Mouse (Mus musculus) liver, embryonic 11.5 days (tissue): Measurements from ENCODE around the gene Hcrt. TPM values are rescaled to one million over a fixed set of nuclear protein-coding genes. Genes with fewer than 3 reads are reported as not detected.
"Not testable (repeated sequence)": the region's sequence is repeated elsewhere in the genome, so short reads cannot be mapped to it uniquely, and the experiment has no call there.

Source experiments
- ATAC-seq: fragments of 200-750 bp; cut with Nextera tagmentation; replicated peaks from 2 replicates; pipeline ENCODE4 v1.8.0; 2017; ENCODE audit warnings: moderate number of reproducible peaks, mild to moderate bottlenecking, moderate TSS enrichment, moderate library complexity; ENCODE audit not compliant: low FRiP score
- DNase-seq: peaks from one replicate; pipeline ENCODE4 v3.0.0-alpha.2; 2017; ENCODE audit warnings: low spot score
- H3K27ac ChIP-seq: fragments of 300-500 bp; sonication (generic); 2 replicates; pipeline ENCODE4 v1.5.1; 2014; ENCODE audit warnings: mild to moderate bottlenecking, low read depth, low read length, control low read depth
- H3K27me3 ChIP-seq: fragments of 300-500 bp; sonication (generic); replicated peaks from 2 replicates; pipeline ENCODE4 v1.6.1; 2014; ENCODE audit warnings: low read length, mixed read lengths; ENCODE audit not compliant: control insufficient read depth, insufficient read depth
- H3K36me3 ChIP-seq: fragments of 300-500 bp; sonication (generic); 2 replicates; pipeline ENCODE4 v1.6.1; 2014; ENCODE audit warnings: mild to moderate bottlenecking, low read length, moderate library complexity, mixed read lengths; ENCODE audit not compliant: control insufficient read depth, insufficient read depth
- H3K4me1 ChIP-seq: fragments of 300-500 bp; sonication (generic); replicated peaks from 2 replicates; pipeline ENCODE4 v1.6.1; 2014; ENCODE audit warnings: low read length, mixed read lengths; ENCODE audit not compliant: control insufficient read depth, insufficient read depth
- H3K4me2 ChIP-seq: fragments of 300-500 bp; sonication (generic); 2 replicates; pipeline ENCODE4 v1.6.1; 2014; ENCODE audit warnings: mild to moderate bottlenecking, control low read depth, moderate library complexity
- H3K4me3 ChIP-seq: fragments of 300-500 bp; sonication (generic); 2 replicates; pipeline ENCODE4 v1.5.1; 2014; ENCODE audit warnings: low read depth, low read length, control low read depth
- H3K9ac ChIP-seq: fragments of 300-500 bp; sonication (generic); 2 replicates; pipeline ENCODE4 v1.6.1; 2014; ENCODE audit warnings: low read depth, low read length, control low read depth
- H3K9me3 ChIP-seq: fragments of 300-500 bp; sonication (generic); 2 replicates; pipeline ENCODE4 v1.6.1; 2016; ENCODE audit warnings: low read length, inconsistent platforms, mixed read lengths; ENCODE audit not compliant: control insufficient read depth
- WGBS: fragments of 180-500 bp; shearing (Covaris S2); extraction: QIAGEN DNeasy Blood & Tissue Kit; methylation state at CpG from one replicate; pipeline ENCODE4 v1.1.7; 2014; 5-methylcytosine and 5-hydroxymethylcytosine counted together
- polyA plus RNA-seq: library from polyadenylated mRNA; unstranded; fragments of >200 nt; fragmentation: Nextera tagmentation; extraction: Ambion mirVana; gene quantifications from 2 replicates; pipeline ENCODE4 v1.2.1, GENCODE M21; 2014

Hcrt gene
- polyA plus RNA-seq, 1 experiment from 2014 or later = not detected

DNA sequence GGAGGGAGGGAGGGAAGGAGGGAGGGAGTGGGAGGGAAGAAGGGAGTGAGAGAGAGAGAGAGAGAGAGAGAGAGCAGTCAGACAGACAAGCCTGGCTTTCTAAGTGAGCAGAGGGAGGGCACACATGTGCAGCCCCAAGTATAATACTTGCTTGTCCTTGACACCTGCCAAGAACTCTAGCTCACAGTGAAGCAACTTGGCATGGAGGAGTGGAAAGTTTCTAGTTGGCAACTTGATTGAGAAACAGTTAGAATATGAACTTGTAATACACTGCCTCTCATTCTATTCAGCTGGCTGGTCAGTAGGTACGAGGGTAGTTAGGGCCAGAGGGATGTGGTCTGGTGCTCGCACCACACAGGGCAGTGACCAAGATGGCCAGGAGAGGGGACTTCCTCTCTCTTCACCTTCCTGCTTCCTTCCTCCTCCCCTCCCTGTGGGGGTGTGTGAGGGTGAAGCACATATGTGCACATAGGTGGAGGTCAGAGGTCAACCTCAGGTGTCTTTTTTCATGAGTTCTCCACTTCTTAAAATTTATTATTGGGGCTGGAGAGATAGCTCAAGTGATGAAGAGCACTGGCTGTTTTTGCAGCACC, 28.8 kb upstream of the Hcrt start:
- DNase-seq = no peak
- Histone ChIP-seq H3K9me3 (no peaks in the 10 kb centered on the region), H3K4me1 (no peaks in the 10 kb centered on the region), H3K4me3 (no peak overlapping the region), H3K9ac (no peak overlapping the region), H3K36me3 (peaks cover 26% of the 10 kb centered on the region), H3K4me2 (no peak overlapping the region), H3K27ac (no peak overlapping the region), H3K27me3 (no peaks in the 10 kb centered on the region)
- WGBS = 57% methylated on average over 2 of the region's 2 CpGs
- no peak for ATAC-seq

GRCm38 (mm10) chr11:100790644-100791043, 27.9 kb upstream of the Hcrt start:
- peaks cover 27% of the 10 kb centered on the region for H3K36me3 ChIP-seq
- H3K27me3 ChIP-seq, H3K27ac ChIP-seq, DNase-seq, ATAC-seq, H3K9ac ChIP-seq, H3K9me3 ChIP-seq, H3K4me2 ChIP-seq, H3K4me3 ChIP-seq, H3K4me1 ChIP-seq: not testable (repeated sequence)
- WGBS = 93% methylated on average over 9 of the region's 9 CpGs

GRCm38 (mm10) chr11:100789702-100790101, 27.0 kb upstream of the Hcrt start:
- H3K36me3 ChIP-seq = peaks cover 28% of the 10 kb centered on the region

GRCm38 (mm10) chr11:100785774-100786173, 23.0 kb upstream of the Hcrt start:
- Histone ChIP-seq H3K27me3 (no peaks in the 10 kb centered on the region), H3K4me3 (no peak overlapping the region), H3K27ac (no peak overlapping the region), H3K36me3 (peaks cover 33% of the 10 kb centered on the region), H3K9ac (no peak overlapping the region), H3K4me2 (no peak overlapping the region), H3K9me3 (no peaks in the 10 kb centered on the region), H3K4me1 (0 out of 2 replicates have a peak, but pooled peaks cover 6% of the 10 kb centered on the region)
- 96% methylated on average over 2 of the region's 2 CpGs for WGBS
- no peak for DNase-seq
- ATAC-seq = no peak

More at GRCm38 (mm10) chr11:100789702-100790101, 27.0 kb upstream of the Hcrt start:
- no peaks in the 10 kb centered on the region for H3K27me3 ChIP-seq
- H3K4me3 ChIP-seq = no peak overlapping the region
- no peak overlapping the region for H3K9ac ChIP-seq
- ATAC-seq (no peak), DNase-seq (no peak)
- no peaks in the 10 kb centered on the region for H3K4me1 ChIP-seq
- 85% methylated on average over 3 of the region's 3 CpGs for WGBS
- no peak overlapping the region for H3K4me2 ChIP-seq
- H3K9me3 ChIP-seq = no peaks in the 10 kb centered on the region
- no peak overlapping the region for H3K27ac ChIP-seq

DNA sequence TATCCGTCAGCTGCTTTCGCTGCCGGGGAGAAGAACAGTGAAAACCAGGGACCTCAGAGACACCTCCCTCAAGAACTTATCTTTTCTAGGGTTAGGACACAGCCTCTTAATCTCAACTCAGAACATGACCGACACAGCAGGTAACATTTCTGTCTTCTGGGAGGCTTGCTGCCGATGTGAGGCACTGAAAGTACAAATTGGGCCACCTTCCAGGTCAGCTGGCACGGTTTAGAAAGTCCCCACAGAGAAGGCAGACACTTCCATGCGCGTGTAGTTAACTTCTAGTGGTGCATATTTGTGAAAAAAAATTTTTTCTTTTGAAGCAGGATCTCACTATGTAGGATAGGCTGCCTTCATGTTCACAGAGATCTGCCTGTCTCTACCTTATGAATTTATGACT, 21.6 kb upstream of the Hcrt start:
- Histone ChIP-seq H3K4me2 (no peak overlapping the region), H3K27ac (no peak overlapping the region), H3K27me3 (no peaks in the 10 kb centered on the region), H3K4me3 (no peak overlapping the region), H3K9ac (no peak overlapping the region), H3K36me3 (peaks cover 38% of the 10 kb centered on the region), H3K4me1 (0 out of 2 replicates have a peak, but pooled peaks cover 6% of the 10 kb centered on the region), H3K9me3 (no peaks in the 10 kb centered on the region)
- no peak for ATAC-seq
- no peak for DNase-seq
- WGBS = 86% methylated on average over 8 of the region's 8 CpGs

DNA sequence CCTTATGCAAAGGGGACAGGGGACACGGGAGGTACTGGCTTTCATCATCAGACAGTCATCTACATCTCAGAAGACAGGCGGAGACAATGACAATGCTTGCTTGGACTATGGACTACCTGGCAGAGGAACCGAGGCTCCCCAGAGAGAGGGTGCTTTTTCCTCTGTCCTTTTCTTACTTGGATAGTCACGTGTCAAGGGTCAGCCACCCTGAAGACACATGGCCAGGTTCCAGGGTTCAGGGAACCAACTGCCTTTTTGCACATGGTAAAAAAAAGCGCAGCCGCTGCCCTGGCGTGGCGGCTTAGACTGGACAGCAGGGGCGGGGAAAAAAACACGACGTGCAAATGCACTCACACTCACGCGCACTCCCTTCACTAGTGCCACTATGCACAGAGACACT, 19.8 kb upstream of the Hcrt start:
- no peak overlapping the region for H3K9ac ChIP-seq
- H3K36me3 ChIP-seq = peaks cover 31% of the 10 kb centered on the region
- no peak overlapping the region for H3K4me2 ChIP-seq
- H3K4me3 ChIP-seq = no peak overlapping the region
- no peak for DNase-seq
- no peaks in the 10 kb centered on the region for H3K27me3 ChIP-seq
- 0 out of 2 replicates have a peak, but pooled peaks cover 6% of the 10 kb centered on the region for H3K4me1 ChIP-seq
- H3K27ac ChIP-seq = no peak overlapping the region
- no peaks in the 10 kb centered on the region for H3K9me3 ChIP-seq
- 88% methylated on average over 13 of the region's 13 CpGs for WGBS
- no peak for ATAC-seq

- no peak overlapping the region for H3K9ac ChIP-seq
- ATAC-seq = no peak
- H3K4me3 ChIP-seq = no peak overlapping the region
- WGBS = 82% methylated on average over 15 of the region's 15 CpGs
- DNase-seq = no peak
- no peaks in the 10 kb centered on the region for H3K27me3 ChIP-seq
- H3K27ac ChIP-seq = no peak overlapping the region
- peaks cover 24% of the 10 kb centered on the region for H3K36me3 ChIP-seq
- 0 out of 2 replicates have a peak, but pooled peaks cover 6% of the 10 kb centered on the region for H3K4me1 ChIP-seq
- no peak overlapping the region for H3K4me2 ChIP-seq
- no peaks in the 10 kb centered on the region for H3K9me3 ChIP-seq
Observed at GRCm38 (mm10) chr11:100781763-100782475, 19.2 kb upstream of the Hcrt start.

GRCm38 (mm10) chr11:100780247-100780646, 17.5 kb upstream of the Hcrt start:
- no peaks in the 10 kb centered on the region for H3K27me3 ChIP-seq
- ATAC-seq = no peak
- no peak overlapping the region for H3K4me2 ChIP-seq
- no peak overlapping the region for H3K9ac ChIP-seq
- H3K36me3 ChIP-seq = peaks cover 18% of the 10 kb centered on the region
- no peak overlapping the region for H3K4me3 ChIP-seq
- DNase-seq = no peak
- H3K4me1 ChIP-seq = 0 out of 2 replicates have a peak, but pooled peaks cover 6% of the 10 kb centered on the region
- H3K27ac ChIP-seq = no peak overlapping the region
- no peaks in the 10 kb centered on the region for H3K9me3 ChIP-seq
- WGBS = 82% methylated on average over 8 of the region's 8 CpGs

DNA sequence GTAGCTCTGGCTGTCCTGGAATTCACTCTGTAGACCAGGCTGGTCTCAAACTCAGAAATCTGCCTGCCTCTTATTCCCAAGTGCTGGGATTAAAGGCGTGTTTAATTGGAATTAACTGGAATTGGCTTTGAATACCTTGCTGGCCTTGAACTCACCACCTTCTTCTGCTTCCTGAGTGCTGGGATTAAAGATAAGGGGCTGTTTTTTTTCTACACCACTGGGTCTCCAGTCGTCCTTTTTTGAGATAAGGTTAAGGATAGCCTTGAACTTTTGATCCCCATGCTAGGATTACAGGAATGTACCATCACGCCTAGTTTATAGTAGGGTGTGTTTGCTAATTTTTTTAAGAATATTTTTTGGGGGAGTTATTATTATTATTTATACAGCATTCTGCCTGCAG, 15.3 kb upstream of the Hcrt start:
- DNase-seq (no peak), ATAC-seq (no peak)
- WGBS = 60% methylated on average over 3 of the region's 3 CpGs
- Histone ChIP-seq H3K4me3 (no peak overlapping the region), H3K36me3 (peaks cover 13% of the 10 kb centered on the region), H3K4me2 (no peak overlapping the region), H3K9ac (no peak overlapping the region), H3K27ac (no peak overlapping the region), H3K9me3 (no peaks in the 10 kb centered on the region), H3K27me3 (no peaks in the 10 kb centered on the region), H3K4me1 (0 out of 2 replicates have a peak, but pooled peaks cover 6% of the 10 kb centered on the region)
